Mouse (Mus musculus) bone marrow macrophage, adult 2 months (primary cell): ENCODE measurements around the gene Myo10. TPM values are rescaled to one million over a fixed set of nuclear protein-coding genes. Genes with fewer than 3 reads are reported as not detected.

ENCODE experiments used
- H3K27ac ChIP-seq: 2 replicates; pipeline ENCODE4 v1.5.1; 2012; ENCODE audit warnings: low read depth, low read length; ENCODE audit not compliant: insufficient read depth
- H3K4me1 ChIP-seq: 2 replicates; pipeline ENCODE4 v1.6.1; 2012; ENCODE audit warnings: low read length; ENCODE audit not compliant: control insufficient read depth, insufficient read depth
- H3K4me3 ChIP-seq: 2 replicates; pipeline ENCODE4 v1.5.1; 2012; ENCODE audit warnings: mild to moderate bottlenecking, low read length, moderate library complexity; ENCODE audit not compliant: insufficient read depth
- CTCF ChIP-seq: IDR thresholded peaks from 2 replicates; pipeline ENCODE4 v1.5.1; 2012; ENCODE audit warnings: low read depth, mild to moderate bottlenecking, low read length, moderate library complexity
- POLR2A ChIP-seq: IDR thresholded peaks from 2 replicates; pipeline ENCODE4 v1.6.1; 2012; ENCODE audit warnings: mild to moderate bottlenecking, low read depth, low read length, borderline replicate concordance
- polyA plus RNA-seq: library from polyadenylated mRNA; stranded (reverse); fragments of >200 nt; gene quantifications from 2 replicates; pipeline ENCODE4 v1.2.4, GENCODE M21; 2012; ENCODE audit not compliant: missing spikeins, insufficient read depth, insufficient read length

Myo10 gene
- polyA plus RNA-seq, 1 experiment, result 17.2 TPM

GRCm38 (mm10) chr15:25589318-25589902, 32.9 kb upstream of the Myo10 start:
- Histone ChIP-seq H3K27ac (no peak overlapping the region), H3K4me1 (peaks cover 9% of the 10 kb centered on the region), H3K4me3 (no peak overlapping the region)
- TF ChIP-seq CTCF, result no peak

GRCm38 (mm10) chr15:25589916-25590315, 32.4 kb upstream of the Myo10 start:
- H3K4me3 ChIP-seq, result no peak overlapping the region
- H3K4me1 ChIP-seq, result peaks cover 9% of the 10 kb centered on the region
- TF ChIP-seq POLR2A (no peak), CTCF (no peak)
- H3K27ac ChIP-seq, result no peak overlapping the region

DNA sequence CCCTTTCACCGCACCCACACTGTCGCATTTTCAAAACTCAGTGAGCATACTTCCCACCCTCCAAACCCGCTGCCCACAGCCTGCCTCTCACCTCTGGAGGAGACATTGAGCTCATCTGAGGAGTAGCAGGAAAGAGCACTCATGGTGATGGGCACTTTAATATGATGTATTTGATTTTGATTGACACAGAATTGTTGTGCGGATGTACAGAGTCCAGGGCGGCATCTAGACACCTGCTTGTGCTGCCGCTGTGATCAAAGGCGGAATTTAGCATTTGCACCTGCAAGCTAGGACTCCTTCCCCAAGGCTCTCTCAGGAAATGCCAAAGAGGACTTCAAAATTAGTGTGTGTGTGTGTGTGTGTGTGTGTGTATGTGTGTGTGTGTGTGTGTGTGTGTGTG, 31.4 kb upstream of the Myo10 start:
- peaks cover 9% of the 10 kb centered on the region for H3K4me1 ChIP-seq
- H3K27ac ChIP-seq, result no peak overlapping the region
- TF ChIP-seq POLR2A, result no peak
- H3K4me3 ChIP-seq, result no peak overlapping the region

DNA sequence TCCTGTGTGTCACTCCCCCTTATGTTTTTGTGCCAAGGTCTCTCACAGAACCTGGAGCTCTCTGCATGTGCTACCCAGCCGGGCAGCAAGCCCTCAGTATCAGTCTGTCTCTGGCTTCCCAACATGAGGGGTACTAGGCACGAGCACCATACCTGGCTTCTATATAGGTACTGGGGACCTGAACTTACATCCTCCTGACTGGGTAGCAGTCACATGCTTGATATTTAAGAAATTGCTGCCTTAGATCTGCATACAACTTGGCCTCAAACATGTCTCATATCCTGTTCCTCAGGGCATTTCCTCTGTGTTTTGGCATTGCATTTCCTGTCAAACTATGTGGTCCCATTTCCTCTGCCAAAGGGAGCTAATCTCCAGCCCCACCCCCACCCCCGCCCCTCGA, 30.4 kb upstream of the Myo10 start:
- Histone ChIP-seq H3K4me3 (no peak overlapping the region), H3K4me1 (peaks cover 9% of the 10 kb centered on the region), H3K27ac (no peak overlapping the region)
- TF ChIP-seq CTCF, result no peak

- H3K27ac ChIP-seq, result no peak overlapping the region
- no peak overlapping the region for H3K4me3 ChIP-seq
- TF ChIP-seq POLR2A (no peak), CTCF (no peak)
- H3K4me1 ChIP-seq, result peaks cover 9% of the 10 kb centered on the region
Measured at GRCm38 (mm10) chr15:25593469-25594150, 28.7 kb upstream of the Myo10 start.

DNA sequence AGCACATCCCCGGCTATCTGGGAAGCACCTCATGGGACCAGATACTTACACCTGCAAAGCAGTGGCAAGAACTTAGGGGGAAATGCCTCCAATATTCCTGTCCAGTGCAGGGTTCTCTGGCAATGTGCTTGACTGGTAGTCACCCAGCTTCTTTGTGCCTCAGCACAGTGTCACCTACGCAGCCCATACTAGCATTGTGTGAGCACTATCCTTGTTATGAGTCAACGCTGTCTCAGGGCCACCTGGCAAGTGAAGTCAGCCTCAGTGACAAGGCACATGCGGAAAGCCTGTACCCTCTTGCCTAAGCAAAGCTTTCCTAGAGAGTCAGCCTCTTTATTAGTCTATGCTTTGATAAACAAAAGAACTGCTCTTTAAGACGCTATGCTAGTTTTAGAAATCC, 24.0 kb upstream of the Myo10 start:
- Histone ChIP-seq H3K4me3 (no peak overlapping the region), H3K4me1 (peaks cover 4% of the 10 kb centered on the region), H3K27ac (no peak overlapping the region)
- no peak for TF ChIP-seq CTCF
- no peak for TF ChIP-seq POLR2A

DNA sequence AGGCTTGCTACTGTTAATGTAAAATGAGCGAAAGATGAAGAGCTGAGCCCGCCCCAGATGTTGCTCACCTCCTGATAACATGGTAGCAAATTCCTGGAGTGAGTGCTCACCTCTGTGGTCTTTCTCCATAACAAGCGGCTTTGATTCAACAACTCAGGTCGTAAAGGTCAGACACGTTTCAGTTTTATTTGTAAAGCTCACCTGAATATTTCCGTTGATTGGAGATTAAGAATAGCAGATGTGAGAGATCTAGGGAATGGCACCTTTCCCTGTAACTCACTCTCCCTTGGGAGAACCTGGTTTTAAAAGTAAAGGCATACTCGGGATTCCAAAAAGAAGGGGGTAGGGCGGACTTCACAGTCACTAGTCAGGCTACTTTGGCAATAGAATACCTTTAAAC, 20.0 kb upstream of the Myo10 start:
- no peak for TF ChIP-seq POLR2A
- TF ChIP-seq CTCF, result no peak
- peaks cover 18% of the 10 kb centered on the region for H3K4me1 ChIP-seq
- H3K4me3 ChIP-seq, result no peak overlapping the region
- H3K27ac ChIP-seq, result no peak overlapping the region

- Histone ChIP-seq H3K4me3 (no peak overlapping the region), H3K27ac (no peak overlapping the region), H3K4me1 (peaks cover 18% of the 10 kb centered on the region)
- TF ChIP-seq CTCF (no peak), POLR2A (no peak)
Measured at GRCm38 (mm10) chr15:25603286-25603685, 19.0 kb upstream of the Myo10 start.

DNA sequence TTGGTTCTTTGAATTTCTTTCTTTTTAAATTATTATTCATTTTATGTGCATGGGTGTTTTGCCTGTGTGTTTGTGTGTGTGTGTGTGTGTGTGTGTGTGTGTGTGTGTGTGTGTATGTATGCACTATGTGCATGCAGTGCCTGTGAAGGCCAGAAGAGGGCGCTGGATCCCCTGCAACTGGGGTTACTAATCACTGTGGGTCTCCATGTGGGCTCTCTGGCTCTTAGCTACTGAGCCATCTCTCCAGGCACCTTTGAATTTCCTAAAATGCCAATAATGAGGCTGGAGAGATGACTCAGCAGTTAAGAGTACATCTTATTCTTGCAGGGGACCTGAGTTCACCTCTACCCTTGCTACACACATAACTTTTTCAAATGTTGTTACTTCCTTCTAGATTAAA, 18.1 kb upstream of the Myo10 start:
- Histone ChIP-seq H3K27ac (no peak overlapping the region), H3K4me1 (peaks cover 16% of the 10 kb centered on the region)
- TF ChIP-seq CTCF (no peak), POLR2A (no peak)

DNA sequence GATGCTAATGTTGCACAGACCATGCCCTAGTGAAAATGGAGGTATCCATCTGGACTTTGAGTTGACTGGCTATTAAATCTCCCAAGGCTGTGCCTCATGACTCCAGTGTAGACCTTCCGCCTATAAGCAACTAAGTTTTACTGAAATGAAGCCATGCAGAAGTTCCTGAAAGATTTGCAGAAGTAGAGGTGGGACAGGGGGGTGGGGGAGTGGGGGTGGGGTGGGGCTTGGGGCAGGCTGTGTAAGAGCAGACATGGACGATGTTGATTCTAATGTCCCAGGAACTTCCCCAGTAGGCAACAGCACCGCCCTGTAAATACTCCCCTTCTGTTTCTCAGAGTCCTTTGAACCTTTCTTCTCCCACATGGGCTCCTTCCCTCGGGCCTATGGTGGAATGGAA, 16.9 kb upstream of the Myo10 start:
- Histone ChIP-seq H3K4me3 (no peak overlapping the region), H3K4me1 (peaks cover 14% of the 10 kb centered on the region), H3K27ac (0 out of 2 replicates have a peak overlapping the region, but pooled peaks have one; percentile 9)
- no peak for TF ChIP-seq CTCF
- no peak for TF ChIP-seq POLR2A

More for the DNA sequence above, 18.1 kb upstream of the Myo10 start:
- no peak overlapping the region for H3K4me3 ChIP-seq

GRCm38 (mm10) chr15:25608742-25609141, 13.6 kb upstream of the Myo10 start:
- Histone ChIP-seq H3K27ac (no peak overlapping the region), H3K4me3 (no peak overlapping the region), H3K4me1 (peaks cover 14% of the 10 kb centered on the region)
- TF ChIP-seq POLR2A (no peak), CTCF (no peak)
